Mouse (Mus musculus): ENCODE measurements around the gene Prdm10. TPM values are rescaled to one million over a fixed set of nuclear protein-coding genes. Genes with fewer than 3 reads are reported as not detected.

The Prdm10 gene
- polyA plus RNA-seq, 1 experiment from 2014 or later = 7.9 TPM

- WGBS = 50% methylated on average over 4 of the region's 4 CpGs
- no peak for DNase-seq (ENCODE audit: low spot score, missing footprints)
Measured at GRCm38 (mm10) chr9:31331246-31331645, 50.9 kb downstream of the Prdm10 start.

DNA sequence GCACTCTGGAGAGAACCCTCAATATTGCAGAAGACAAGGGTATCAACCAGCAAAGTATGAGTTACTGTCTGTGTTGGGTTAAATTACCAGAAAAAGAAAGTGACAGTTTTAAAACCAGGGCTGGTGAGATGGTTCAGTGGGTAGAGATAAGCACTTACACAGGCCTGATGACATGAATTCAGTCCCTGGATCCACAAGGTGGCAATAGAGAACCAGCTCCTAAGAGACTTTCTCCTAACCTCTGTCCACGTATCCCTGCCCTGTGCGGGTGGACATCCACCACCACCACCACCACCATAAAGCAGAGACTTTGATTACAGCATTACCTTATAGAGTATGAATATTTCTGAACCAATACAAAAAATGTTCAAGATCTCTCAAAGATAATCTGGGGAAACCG lies 51.6 kb downstream of the Prdm10 start:
- Histone ChIP-seq H3K9me3 (ENCODE audit: control insufficient read depth, low read length) (no peaks in the 10 kb centered on the region), H3K4me1 (ENCODE audit: control insufficient read depth, insufficient read depth, low read length) (no peaks in the 10 kb centered on the region), H3K27me3 (ENCODE audit: control insufficient read depth, insufficient read depth, low read length) (no peaks in the 10 kb centered on the region), H3K9ac (ENCODE audit: low read length) (no peak overlapping the region), H3K4me3 (ENCODE audit: low read depth, low read length) (no peak overlapping the region), H3K4me2 (no peak overlapping the region), H3K36me3 (ENCODE audit: control insufficient read depth, insufficient read depth, low read length) (peaks cover 5% of the 10 kb centered on the region; the same call in 1 of the 2 replicates), H3K27ac (ENCODE audit: low read depth, low read length) (no peak overlapping the region)
- WGBS = 68% methylated on average over 3 of the region's 3 CpGs
- DNase-seq (ENCODE audit: low spot score, missing footprints) = no peak
- no peak for ATAC-seq (ENCODE audit: low FRiP score)

More at GRCm38 (mm10) chr9:31331246-31331645, 50.9 kb downstream of the Prdm10 start:
- H3K9ac ChIP-seq (ENCODE audit: low read length) = no peak overlapping the region
- no peak overlapping the region for H3K4me3 ChIP-seq (ENCODE audit: low read depth, low read length)
- no peak for ATAC-seq (ENCODE audit: low FRiP score)
- no peak overlapping the region for H3K27ac ChIP-seq (ENCODE audit: low read depth, low read length)
- H3K36me3 ChIP-seq (ENCODE audit: control insufficient read depth, insufficient read depth, low read length) = peaks cover 5% of the 10 kb centered on the region; the same call in 1 of the 2 replicates
- H3K4me1 ChIP-seq (ENCODE audit: control insufficient read depth, insufficient read depth, low read length) = no peaks in the 10 kb centered on the region
- H3K9me3 ChIP-seq (ENCODE audit: control insufficient read depth, low read length) = no peaks in the 10 kb centered on the region
- no peak overlapping the region for H3K4me2 ChIP-seq
- H3K27me3 ChIP-seq (ENCODE audit: control insufficient read depth, insufficient read depth, low read length) = no peaks in the 10 kb centered on the region

GRCm38 (mm10) chr9:31332826-31333225 lies 52.5 kb downstream of the Prdm10 start:
- no peaks in the 10 kb centered on the region for H3K4me1 ChIP-seq (ENCODE audit: control insufficient read depth, insufficient read depth, low read length)
- no peak for DNase-seq (ENCODE audit: low spot score, missing footprints)
- no peak for ATAC-seq (ENCODE audit: low FRiP score)

GRCm38 (mm10) chr9:31334991-31335390 lies 54.7 kb downstream of the Prdm10 start:
- Histone ChIP-seq H3K4me2 (no peak overlapping the region), H3K27ac (ENCODE audit: low read depth, low read length) (no peak overlapping the region), H3K4me1 (ENCODE audit: control insufficient read depth, insufficient read depth, low read length) (no peaks in the 10 kb centered on the region), H3K4me3 (ENCODE audit: low read depth, low read length) (no peak overlapping the region), H3K9ac (ENCODE audit: low read length) (no peak overlapping the region), H3K9me3 (ENCODE audit: control insufficient read depth, low read length) (no peaks in the 10 kb centered on the region), H3K36me3 (ENCODE audit: control insufficient read depth, insufficient read depth, low read length) (no peaks in the 10 kb centered on the region), H3K27me3 (ENCODE audit: control insufficient read depth, insufficient read depth, low read length) (no peaks in the 10 kb centered on the region)
- DNase-seq (ENCODE audit: low spot score, missing footprints) (no peak), ATAC-seq (ENCODE audit: low FRiP score) (no peak)
- 94% methylated on average over 6 of the region's 6 CpGs for WGBS

More at GRCm38 (mm10) chr9:31332826-31333225, 52.5 kb downstream of the Prdm10 start:
- H3K27me3 ChIP-seq (ENCODE audit: control insufficient read depth, insufficient read depth, low read length) = no peaks in the 10 kb centered on the region
- H3K9ac ChIP-seq (ENCODE audit: low read length) = no peak overlapping the region
- no peaks in the 10 kb centered on the region for H3K9me3 ChIP-seq (ENCODE audit: control insufficient read depth, low read length)
- H3K36me3 ChIP-seq (ENCODE audit: control insufficient read depth, insufficient read depth, low read length) = peaks cover 3% of the 10 kb centered on the region; the same call in 1 of the 2 replicates
- H3K4me3 ChIP-seq (ENCODE audit: low read depth, low read length) = no peak overlapping the region
- no peak overlapping the region for H3K4me2 ChIP-seq
- H3K27ac ChIP-seq (ENCODE audit: low read depth, low read length) = no peak overlapping the region

DNA sequence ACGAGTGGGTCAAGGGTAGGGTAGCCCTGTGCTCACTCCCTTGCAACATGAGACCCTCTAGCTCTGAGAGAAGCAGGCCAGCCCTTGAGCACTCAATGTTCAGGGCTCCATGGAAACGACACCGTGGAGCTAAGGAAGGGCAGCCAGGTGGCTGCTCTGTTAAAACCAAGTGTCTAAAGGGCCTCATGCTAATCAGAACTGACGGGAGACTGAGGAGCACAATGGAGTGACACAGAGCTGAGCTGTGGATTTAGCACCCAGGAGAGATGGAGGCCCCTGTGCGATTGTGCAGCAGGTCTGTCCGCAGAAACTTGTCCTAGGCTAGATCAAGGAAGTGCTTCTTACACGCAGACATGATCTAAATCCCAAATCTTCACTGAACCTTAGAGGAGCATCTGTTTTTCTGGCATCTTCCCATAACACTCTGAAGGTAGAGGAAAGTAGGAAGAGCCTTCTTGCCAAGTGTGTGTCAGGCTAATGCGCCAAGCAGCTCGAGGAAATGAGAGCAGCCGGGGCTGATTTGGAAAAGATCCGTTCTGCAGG lies 64.0 kb downstream of the Prdm10 start:
- Histone ChIP-seq H3K9me3 (ENCODE audit: control insufficient read depth, low read length) (no peaks in the 10 kb centered on the region), H3K27ac (ENCODE audit: low read depth, low read length) (no peak overlapping the region), H3K27me3 (ENCODE audit: control insufficient read depth, insufficient read depth, low read length) (no peaks in the 10 kb centered on the region), H3K4me1 (ENCODE audit: control insufficient read depth, insufficient read depth, low read length) (peaks cover 6% of the 10 kb centered on the region), H3K36me3 (ENCODE audit: control insufficient read depth, insufficient read depth, low read length) (no peaks in the 10 kb centered on the region), H3K4me3 (ENCODE audit: low read depth, low read length) (no peak overlapping the region), H3K4me2 (no peak overlapping the region), H3K9ac (ENCODE audit: low read length) (no peak overlapping the region)
- DNase-seq (ENCODE audit: low spot score, missing footprints) (peak; percentile 85), ATAC-seq (ENCODE audit: low FRiP score) (peak; percentile 69)
- 43% methylated on average over 11 of the region's 11 CpGs for WGBS

- Histone ChIP-seq H3K9ac (ENCODE audit: low read length) (no peak overlapping the region), H3K27ac (ENCODE audit: low read depth, low read length) (no peak overlapping the region), H3K4me1 (ENCODE audit: control insufficient read depth, insufficient read depth, low read length) (peaks cover 6% of the 10 kb centered on the region), H3K36me3 (ENCODE audit: control insufficient read depth, insufficient read depth, low read length) (no peaks in the 10 kb centered on the region), H3K4me3 (ENCODE audit: low read depth, low read length) (no peak overlapping the region), H3K4me2 (no peak overlapping the region), H3K9me3 (ENCODE audit: control insufficient read depth, low read length) (no peaks in the 10 kb centered on the region), H3K27me3 (ENCODE audit: control insufficient read depth, insufficient read depth, low read length) (no peaks in the 10 kb centered on the region)
- 85% methylated on average over 15 of the region's 15 CpGs for WGBS
- no peak for DNase-seq (ENCODE audit: low spot score, missing footprints)
- no peak for ATAC-seq (ENCODE audit: low FRiP score)
Measured at GRCm38 (mm10) chr9:31346575-31347080, 66.3 kb downstream of the Prdm10 start.

DNA sequence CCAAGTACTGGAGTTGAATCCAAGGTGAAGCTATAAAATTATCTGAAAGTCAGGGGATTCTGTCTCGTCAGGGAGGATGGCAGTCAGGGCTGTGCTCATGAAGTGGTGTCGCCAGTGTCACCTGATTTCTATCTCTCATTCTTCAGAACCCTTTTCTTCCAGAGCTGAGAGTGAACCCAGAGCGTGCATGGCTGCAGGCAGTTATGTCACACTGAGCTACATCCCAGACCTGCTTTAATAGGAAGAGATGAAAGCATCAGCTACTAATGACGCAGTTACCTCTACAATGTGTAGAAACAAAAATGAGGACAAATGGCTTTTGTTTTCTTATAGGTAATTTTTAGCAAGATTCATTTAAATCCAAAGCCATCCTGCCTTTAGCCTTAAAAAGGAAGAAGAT lies 68.1 kb downstream of the Prdm10 start:
- Histone ChIP-seq H3K27ac (ENCODE audit: low read depth, low read length) (no peak overlapping the region), H3K4me1 (ENCODE audit: control insufficient read depth, insufficient read depth, low read length) (peaks cover 6% of the 10 kb centered on the region), H3K4me3 (ENCODE audit: low read depth, low read length) (no peak overlapping the region), H3K9me3 (ENCODE audit: control insufficient read depth, low read length) (no peaks in the 10 kb centered on the region), H3K27me3 (ENCODE audit: control insufficient read depth, insufficient read depth, low read length) (no peaks in the 10 kb centered on the region), H3K4me2 (no peak overlapping the region), H3K9ac (ENCODE audit: low read length) (peak overlapping the region; percentile 13; the same call in 1 of the 2 replicates), H3K36me3 (ENCODE audit: control insufficient read depth, insufficient read depth, low read length) (0 out of 2 replicates have a peak, but pooled peaks cover 4% of the 10 kb centered on the region)
- ATAC-seq (ENCODE audit: low FRiP score) (no peak), DNase-seq (ENCODE audit: low spot score, missing footprints) (no peak)
- 84% methylated on average over 4 of the region's 4 CpGs for WGBS

- peak; percentile 76 for ATAC-seq (ENCODE audit: low FRiP score)
- 0 out of 2 replicates have a peak, but pooled peaks cover 5% of the 10 kb centered on the region for H3K36me3 ChIP-seq (ENCODE audit: control insufficient read depth, insufficient read depth, low read length)
- WGBS = 71% methylated on average over 11 of the region's 11 CpGs
Measured at GRCm38 (mm10) chr9:31348915-31349314, 68.6 kb downstream of the Prdm10 start.

GRCm38 (mm10) chr9:31352716-31353115 lies 72.4 kb downstream of the Prdm10 start:
- Histone ChIP-seq H3K36me3 (ENCODE audit: control insufficient read depth, insufficient read depth, low read length) (0 out of 2 replicates have a peak, but pooled peaks cover 5% of the 10 kb centered on the region), H3K27ac (ENCODE audit: low read depth, low read length) (no peak overlapping the region), H3K4me1 (ENCODE audit: control insufficient read depth, insufficient read depth, low read length) (no peaks in the 10 kb centered on the region), H3K9ac (ENCODE audit: low read length) (no peak overlapping the region), H3K4me3 (ENCODE audit: low read depth, low read length) (no peak overlapping the region), H3K27me3 (ENCODE audit: control insufficient read depth, insufficient read depth, low read length) (no peaks in the 10 kb centered on the region), H3K9me3 (ENCODE audit: control insufficient read depth, low read length) (no peaks in the 10 kb centered on the region), H3K4me2 (no peak overlapping the region)
- WGBS = 84% methylated on average over 2 of the region's 2 CpGs
- no peak for DNase-seq (ENCODE audit: low spot score, missing footprints)
- ATAC-seq (ENCODE audit: low FRiP score) = no peak

More at GRCm38 (mm10) chr9:31348915-31349314, 68.6 kb downstream of the Prdm10 start:
- H3K27ac ChIP-seq (ENCODE audit: low read depth, low read length) = no peak overlapping the region
- peak; percentile 93 for DNase-seq (ENCODE audit: low spot score, missing footprints)
- peaks cover 6% of the 10 kb centered on the region for H3K4me1 ChIP-seq (ENCODE audit: control insufficient read depth, insufficient read depth, low read length)
- H3K4me2 ChIP-seq = no peak overlapping the region
- no peaks in the 10 kb centered on the region for H3K27me3 ChIP-seq (ENCODE audit: control insufficient read depth, insufficient read depth, low read length)
- no peaks in the 10 kb centered on the region for H3K9me3 ChIP-seq (ENCODE audit: control insufficient read depth, low read length)
- H3K4me3 ChIP-seq (ENCODE audit: low read depth, low read length) = no peak overlapping the region
- peak overlapping the region; percentile 13; the same call in 1 of the 2 replicates for H3K9ac ChIP-seq (ENCODE audit: low read length)

All from midbrain, embryonic 11.5 days (tissue).